Mouse (Mus musculus): Measurements from ENCODE around the gene Peli2. TPM values are rescaled to one million over a fixed set of nuclear protein-coding genes. Genes with fewer than 3 reads are reported as not detected.

Gene Peli2
- polyA plus RNA-seq, 1 experiment from 2014 or later: 6.3 TPM

DNA sequence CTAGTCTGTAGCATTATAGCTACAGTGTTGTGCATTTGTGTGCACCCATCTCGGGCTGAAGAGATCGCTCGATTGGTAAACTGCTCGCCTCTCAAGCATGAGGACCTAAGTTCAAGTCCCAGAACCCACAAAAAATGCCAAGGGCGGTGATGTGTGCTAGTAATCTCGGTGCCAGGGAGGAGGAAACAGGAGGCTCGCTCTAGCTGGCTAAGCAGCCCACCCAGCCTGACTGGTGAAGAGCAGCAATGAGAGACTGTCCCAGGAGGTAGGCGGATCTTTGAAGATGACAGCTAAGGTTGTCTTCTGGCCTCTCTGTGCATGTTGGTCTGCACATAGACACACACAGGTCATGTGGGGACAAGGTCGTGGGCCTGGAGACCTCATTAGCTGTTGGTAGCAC is 129.3 kb downstream of the Peli2 start:
- Histone ChIP-seq H3K4me2 (ENCODE audit: low read depth, low read length) (no peak overlapping the region), H3K27ac (ENCODE audit: low read length) (no peak overlapping the region), H3K36me3 (ENCODE audit: control insufficient read depth, insufficient read depth, low read length) (no peaks in the 10 kb centered on the region), H3K27me3 (ENCODE audit: control insufficient read depth, insufficient read depth, low read length) (no peaks in the 10 kb centered on the region), H3K9ac (ENCODE audit: low read length) (no peak overlapping the region), H3K4me3 (replicated peaks; ENCODE audit: low read length) (no peak overlapping the region), H3K4me1 (ENCODE audit: control insufficient read depth, insufficient read depth, low read length) (peaks cover 4% of the 10 kb centered on the region; the same call in 1 of the 2 replicates), H3K9me3 (replicated peaks; ENCODE audit: control insufficient read depth, low read length) (no peaks in the 10 kb centered on the region)
- 94% methylated on average over 9 of the region's 9 CpGs for WGBS
- no peak for ATAC-seq (ENCODE audit: insufficient read depth, low FRiP score)

DNA sequence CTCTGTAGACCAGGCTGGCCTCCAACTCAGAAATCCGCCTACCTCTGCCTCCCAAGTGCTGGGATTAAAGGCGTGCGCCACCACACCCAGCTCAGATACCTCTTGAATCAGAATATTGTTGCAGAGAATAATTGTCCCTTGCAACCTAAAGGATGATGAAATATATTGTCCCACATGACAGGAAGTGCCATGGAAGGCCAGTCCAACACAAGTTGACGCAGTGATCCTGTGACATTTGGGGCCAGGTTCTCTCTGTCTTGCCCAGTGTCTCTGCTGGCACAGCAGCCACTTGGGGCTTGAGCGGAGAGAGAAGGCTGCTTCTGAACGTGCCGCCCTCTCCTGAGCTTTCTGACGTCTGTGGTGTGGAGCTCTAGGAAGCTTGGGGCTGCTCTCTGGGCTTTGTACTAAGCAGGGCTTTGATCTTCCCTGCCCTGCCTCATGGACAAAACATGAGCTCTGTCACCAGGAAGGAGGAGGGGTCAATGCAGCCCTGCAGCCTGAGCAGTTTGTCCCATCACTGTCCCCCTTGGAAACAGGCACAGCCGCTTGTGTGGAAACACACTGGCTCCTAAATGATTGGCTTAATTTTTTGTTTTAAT is 130.9 kb downstream of the Peli2 start:
- no peak for ATAC-seq (ENCODE audit: insufficient read depth, low FRiP score)
- WGBS: 74% methylated on average over 9 of the region's 9 CpGs

DNA sequence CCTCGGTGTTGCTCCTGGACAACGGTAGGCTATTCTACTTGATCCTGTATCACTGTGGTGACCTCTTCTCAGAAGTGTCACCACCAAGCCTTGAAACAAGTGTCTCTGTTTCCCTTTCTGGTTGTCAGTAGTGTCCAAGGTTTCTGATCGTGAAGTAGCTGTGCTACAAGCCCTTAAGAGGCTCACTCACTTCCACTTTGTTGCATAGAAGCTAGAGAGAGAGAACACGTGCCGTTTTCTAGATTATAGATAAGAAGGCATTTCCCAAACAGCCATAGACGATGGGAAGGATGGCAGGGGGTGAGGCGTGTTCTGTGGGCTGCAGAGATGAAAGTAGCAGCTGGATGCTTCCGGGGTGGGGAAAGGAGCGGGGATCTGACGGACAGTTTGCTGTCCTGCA is 132.6 kb downstream of the Peli2 start:
- Histone ChIP-seq H3K36me3 (ENCODE audit: control insufficient read depth, insufficient read depth, low read length) (no peaks in the 10 kb centered on the region), H3K27me3 (ENCODE audit: control insufficient read depth, insufficient read depth, low read length) (no peaks in the 10 kb centered on the region), H3K4me1 (ENCODE audit: control insufficient read depth, insufficient read depth, low read length) (no peaks in the 10 kb centered on the region), H3K27ac (ENCODE audit: low read length) (no peak overlapping the region), H3K4me3 (replicated peaks; ENCODE audit: low read length) (no peak overlapping the region), H3K4me2 (ENCODE audit: low read depth, low read length) (no peak overlapping the region), H3K9ac (ENCODE audit: low read length) (no peak overlapping the region), H3K9me3 (replicated peaks; ENCODE audit: control insufficient read depth, low read length) (no peaks in the 10 kb centered on the region)
- ATAC-seq (ENCODE audit: insufficient read depth, low FRiP score): no peak
- 69% methylated on average over 10 of the region's 10 CpGs for WGBS

More for the DNA sequence above, 130.9 kb downstream of the Peli2 start:
- no peak overlapping the region for H3K4me3 ChIP-seq (replicated peaks; ENCODE audit: low read length)
- no peak overlapping the region for H3K9ac ChIP-seq (ENCODE audit: low read length)
- H3K4me1 ChIP-seq (ENCODE audit: control insufficient read depth, insufficient read depth, low read length): no peaks in the 10 kb centered on the region
- H3K27ac ChIP-seq (ENCODE audit: low read length): no peak overlapping the region
- H3K9me3 ChIP-seq (replicated peaks; ENCODE audit: control insufficient read depth, low read length): no peaks in the 10 kb centered on the region
- H3K27me3 ChIP-seq (ENCODE audit: control insufficient read depth, insufficient read depth, low read length): no peaks in the 10 kb centered on the region
- no peaks in the 10 kb centered on the region for H3K36me3 ChIP-seq (ENCODE audit: control insufficient read depth, insufficient read depth, low read length)
- no peak overlapping the region for H3K4me2 ChIP-seq (ENCODE audit: low read depth, low read length)

GRCm38 (mm10) chr14:48254696-48255095 is 134.1 kb downstream of the Peli2 start:
- WGBS: 92% methylated on average over 8 of the region's 8 CpGs
- H3K36me3 ChIP-seq (ENCODE audit: control insufficient read depth, insufficient read depth, low read length): no peaks in the 10 kb centered on the region
- ATAC-seq (ENCODE audit: insufficient read depth, low FRiP score): no peak
- H3K4me2 ChIP-seq (ENCODE audit: low read depth, low read length): no peak overlapping the region
- H3K4me1 ChIP-seq (ENCODE audit: control insufficient read depth, insufficient read depth, low read length): no peaks in the 10 kb centered on the region
- H3K9ac ChIP-seq (ENCODE audit: low read length): no peak overlapping the region
- H3K4me3 ChIP-seq (replicated peaks; ENCODE audit: low read length): no peak overlapping the region
- no peaks in the 10 kb centered on the region for H3K27me3 ChIP-seq (ENCODE audit: control insufficient read depth, insufficient read depth, low read length)
- H3K27ac ChIP-seq (ENCODE audit: low read length): no peak overlapping the region
- H3K9me3 ChIP-seq (replicated peaks; ENCODE audit: control insufficient read depth, low read length): no peaks in the 10 kb centered on the region

DNA sequence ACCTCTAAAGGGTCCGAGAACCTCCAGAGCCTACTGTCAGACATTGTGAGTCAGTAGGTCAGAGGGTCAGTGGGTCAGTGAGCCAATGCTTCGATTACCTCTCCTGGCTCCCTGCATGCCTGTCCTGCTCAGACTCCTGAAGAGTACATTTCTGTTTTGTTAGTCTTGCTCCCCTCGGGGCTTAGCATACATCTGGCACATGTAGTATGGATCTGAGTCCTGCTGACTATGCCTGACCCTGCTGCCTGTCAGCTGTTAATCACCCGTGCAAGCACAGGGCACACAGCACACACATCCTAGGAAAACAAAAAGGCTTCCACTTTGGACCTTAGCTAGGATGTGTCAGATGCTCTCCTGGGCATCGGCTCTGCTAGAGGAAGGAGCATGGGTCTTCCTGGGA is 134.7 kb downstream of the Peli2 start:
- Histone ChIP-seq H3K9ac (ENCODE audit: low read length) (no peak overlapping the region), H3K36me3 (ENCODE audit: control insufficient read depth, insufficient read depth, low read length) (no peaks in the 10 kb centered on the region), H3K4me1 (ENCODE audit: control insufficient read depth, insufficient read depth, low read length) (no peaks in the 10 kb centered on the region), H3K9me3 (replicated peaks; ENCODE audit: control insufficient read depth, low read length) (no peaks in the 10 kb centered on the region), H3K4me3 (replicated peaks; ENCODE audit: low read length) (no peak overlapping the region), H3K27ac (ENCODE audit: low read length) (no peak overlapping the region), H3K4me2 (ENCODE audit: low read depth, low read length) (no peak overlapping the region), H3K27me3 (ENCODE audit: control insufficient read depth, insufficient read depth, low read length) (no peaks in the 10 kb centered on the region)
- ATAC-seq (ENCODE audit: insufficient read depth, low FRiP score): no peak
- WGBS: 51% methylated on average over 5 of the region's 5 CpGs

DNA sequence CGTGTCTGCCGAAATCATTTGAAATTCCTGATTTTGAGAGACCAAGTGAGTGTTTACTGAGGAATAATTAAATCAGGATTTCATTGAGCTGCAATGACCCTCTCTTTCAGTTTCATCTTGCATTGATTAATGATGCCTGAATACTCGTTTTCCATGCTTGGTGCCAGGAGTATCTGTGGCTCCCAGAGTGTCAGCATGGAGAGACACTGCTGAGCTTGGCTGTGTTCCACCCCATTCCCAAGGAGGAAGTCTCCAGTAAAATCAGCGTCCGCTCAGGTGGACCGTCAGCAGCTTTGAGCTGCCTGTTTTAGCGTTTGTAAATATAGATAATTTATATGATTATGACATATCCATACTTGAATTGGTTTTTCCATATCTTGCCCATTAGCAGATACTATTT is 137.1 kb downstream of the Peli2 start:
- ATAC-seq (ENCODE audit: insufficient read depth, low FRiP score): no peak

DNA sequence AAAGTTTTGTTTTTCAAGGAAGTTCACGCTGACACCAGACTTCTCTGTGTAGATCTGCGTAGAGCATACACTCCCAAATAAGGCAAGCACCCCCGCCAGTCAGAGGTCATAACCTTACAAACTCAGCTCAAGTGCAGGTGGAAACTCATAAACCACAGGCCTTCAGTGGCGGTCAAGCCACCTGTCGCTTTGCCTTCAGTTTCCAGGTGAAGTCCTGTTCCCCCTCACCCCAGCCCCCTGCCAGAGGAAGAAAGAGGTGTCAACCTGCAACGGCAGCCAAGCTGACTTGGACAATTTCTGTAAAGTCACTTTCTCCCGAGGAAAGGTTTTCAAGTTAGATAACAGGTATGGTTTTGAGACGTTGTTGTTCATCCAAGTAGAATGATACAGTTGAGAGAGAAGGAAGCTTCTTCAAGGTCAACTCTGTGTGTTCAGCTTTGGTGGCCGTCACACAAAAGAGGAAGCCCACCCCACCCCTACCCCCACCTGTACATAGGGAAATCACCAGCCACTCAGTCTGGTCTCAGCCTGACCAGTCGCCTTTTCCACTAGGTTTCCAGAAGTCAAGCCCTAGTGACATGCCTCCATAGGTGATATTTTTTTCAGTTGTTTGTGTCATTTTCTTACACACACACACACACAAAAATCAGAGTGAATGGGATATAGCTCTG is 138.2 kb downstream of the Peli2 start:
- Histone ChIP-seq H3K4me2 (ENCODE audit: low read depth, low read length) (no peak overlapping the region), H3K9me3 (replicated peaks; ENCODE audit: control insufficient read depth, low read length) (no peaks in the 10 kb centered on the region), H3K9ac (ENCODE audit: low read length) (no peak overlapping the region), H3K4me1 (ENCODE audit: control insufficient read depth, insufficient read depth, low read length) (no peaks in the 10 kb centered on the region), H3K4me3 (replicated peaks; ENCODE audit: low read length) (no peak overlapping the region), H3K36me3 (ENCODE audit: control insufficient read depth, insufficient read depth, low read length) (no peaks in the 10 kb centered on the region), H3K27me3 (ENCODE audit: control insufficient read depth, insufficient read depth, low read length) (no peaks in the 10 kb centered on the region), H3K27ac (ENCODE audit: low read length) (no peak overlapping the region)
- WGBS: 78% methylated on average over 10 of the region's 10 CpGs
- ATAC-seq (ENCODE audit: insufficient read depth, low FRiP score): no peak

More for the DNA sequence above, 137.1 kb downstream of the Peli2 start:
- Histone ChIP-seq H3K9ac (ENCODE audit: low read length) (no peak overlapping the region), H3K36me3 (ENCODE audit: control insufficient read depth, insufficient read depth, low read length) (no peaks in the 10 kb centered on the region), H3K4me1 (ENCODE audit: control insufficient read depth, insufficient read depth, low read length) (no peaks in the 10 kb centered on the region), H3K27ac (ENCODE audit: low read length) (no peak overlapping the region), H3K9me3 (replicated peaks; ENCODE audit: control insufficient read depth, low read length) (no peaks in the 10 kb centered on the region), H3K27me3 (ENCODE audit: control insufficient read depth, insufficient read depth, low read length) (no peaks in the 10 kb centered on the region), H3K4me3 (replicated peaks; ENCODE audit: low read length) (no peak overlapping the region), H3K4me2 (ENCODE audit: low read depth, low read length) (no peak overlapping the region)
- WGBS: 61% methylated on average over 7 of the region's 7 CpGs

DNA sequence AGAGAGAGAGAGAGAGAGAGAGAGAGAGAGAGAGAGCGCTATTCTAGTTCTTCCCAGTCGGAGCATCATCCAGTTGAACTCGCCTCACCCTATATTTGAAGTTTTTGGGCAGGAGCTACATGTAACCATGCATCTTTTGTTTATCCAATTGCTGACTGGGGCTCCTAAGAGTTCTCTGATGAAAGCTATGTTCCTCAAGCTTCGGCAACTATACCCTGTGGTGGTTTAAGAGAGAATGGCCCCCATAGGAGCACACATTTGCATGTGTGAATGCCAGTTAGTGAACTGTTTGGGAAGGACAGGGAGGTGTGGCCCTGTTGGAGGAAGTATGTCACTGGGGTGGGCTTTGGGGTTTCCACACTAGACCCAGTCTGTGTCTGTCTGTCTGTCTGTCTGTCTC is 142.5 kb downstream of the Peli2 start:
- H3K27ac ChIP-seq (ENCODE audit: low read length): no peak overlapping the region

DNA sequence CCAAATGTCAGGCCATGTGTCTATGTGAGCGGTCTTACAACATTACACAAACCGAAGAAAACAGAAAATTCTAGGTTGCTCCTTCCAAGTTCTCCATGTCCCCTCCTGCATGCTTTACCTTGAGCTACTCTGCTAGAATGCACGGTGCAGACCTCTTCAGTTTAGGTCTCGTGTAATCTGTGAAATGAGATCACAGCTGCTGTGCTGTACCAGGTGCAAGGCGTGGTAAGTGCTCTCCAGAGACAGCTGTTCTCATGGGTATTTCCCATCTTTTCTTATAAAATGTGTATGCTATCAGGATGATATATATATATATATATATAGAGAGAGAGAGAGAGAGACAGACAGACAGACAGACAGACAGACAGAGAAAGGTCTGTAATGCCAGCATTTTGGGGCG is 146.1 kb downstream of the Peli2 start:
- ATAC-seq (ENCODE audit: insufficient read depth, low FRiP score): no peak
- Histone ChIP-seq H3K36me3 (ENCODE audit: control insufficient read depth, insufficient read depth, low read length) (no peaks in the 10 kb centered on the region), H3K9ac (ENCODE audit: low read length) (no peak overlapping the region), H3K9me3 (replicated peaks; ENCODE audit: control insufficient read depth, low read length) (no peaks in the 10 kb centered on the region), H3K4me2 (ENCODE audit: low read depth, low read length) (no peak overlapping the region), H3K27me3 (ENCODE audit: control insufficient read depth, insufficient read depth, low read length) (no peaks in the 10 kb centered on the region), H3K4me3 (replicated peaks; ENCODE audit: low read length) (no peak overlapping the region), H3K27ac (ENCODE audit: low read length) (no peak overlapping the region), H3K4me1 (ENCODE audit: control insufficient read depth, insufficient read depth, low read length) (no peaks in the 10 kb centered on the region)
- WGBS: 82% methylated on average over 6 of the region's 6 CpGs

More for the DNA sequence above, 142.5 kb downstream of the Peli2 start:
- H3K9ac ChIP-seq (ENCODE audit: low read length): no peak overlapping the region
- no peak overlapping the region for H3K4me3 ChIP-seq (replicated peaks; ENCODE audit: low read length)
- 91% methylated on average over 4 of the region's 4 CpGs for WGBS
- no peaks in the 10 kb centered on the region for H3K9me3 ChIP-seq (replicated peaks; ENCODE audit: control insufficient read depth, low read length)
- H3K36me3 ChIP-seq (ENCODE audit: control insufficient read depth, insufficient read depth, low read length): no peaks in the 10 kb centered on the region
- no peaks in the 10 kb centered on the region for H3K4me1 ChIP-seq (ENCODE audit: control insufficient read depth, insufficient read depth, low read length)
- no peak overlapping the region for H3K4me2 ChIP-seq (ENCODE audit: low read depth, low read length)
- H3K27me3 ChIP-seq (ENCODE audit: control insufficient read depth, insufficient read depth, low read length): no peaks in the 10 kb centered on the region
- ATAC-seq (ENCODE audit: insufficient read depth, low FRiP score): no peak
